Mouse (Mus musculus): ENCODE results near the gene Mgmt. TPM values are rescaled to one million over a fixed set of nuclear protein-coding genes. Genes with fewer than 3 reads are reported as not detected.

Mgmt gene
- polyA plus RNA-seq, 1 experiment from 2014 or later = 2.6 TPM

- Histone ChIP-seq H3K36me3 (no peaks in the 10 kb centered on the region), H3K27ac (replicated peaks) (no peak overlapping the region)
Measured at GRCm38 (mm10) chr7:136943886-136944285, 49.5 kb downstream of the Mgmt start.

GRCm38 (mm10) chr7:136945697-136946096 lies 51.3 kb downstream of the Mgmt start:
- no peak for ATAC-seq (ENCODE audit: low FRiP score, low read depth)
- 79% methylated on average over 10 of the region's 10 CpGs for WGBS
- H3K9ac ChIP-seq (replicated peaks) = no peak overlapping the region

More at GRCm38 (mm10) chr7:136943886-136944285, 49.5 kb downstream of the Mgmt start:
- 86% methylated on average over 5 of the region's 5 CpGs for WGBS
- no peaks in the 10 kb centered on the region for H3K9me3 ChIP-seq
- H3K9ac ChIP-seq (replicated peaks) = no peak overlapping the region
- ATAC-seq (ENCODE audit: low FRiP score, low read depth) = no peak
- peaks cover 10% of the 10 kb centered on the region for H3K27me3 ChIP-seq
- peaks cover 5% of the 10 kb centered on the region; the same call in 1 of the 2 replicates for H3K4me1 ChIP-seq
- H3K4me2 ChIP-seq (replicated peaks) = no peak overlapping the region
- H3K4me3 ChIP-seq = no peak overlapping the region

GRCm38 (mm10) chr7:136946131-136946530 lies 51.7 kb downstream of the Mgmt start:
- peaks cover 31% of the 10 kb centered on the region for H3K27me3 ChIP-seq
- no peak overlapping the region for H3K9ac ChIP-seq (replicated peaks)
- ATAC-seq (ENCODE audit: low FRiP score, low read depth) = no peak
- 87% methylated on average over 9 of the region's 9 CpGs for WGBS
- H3K9me3 ChIP-seq = no peaks in the 10 kb centered on the region
- H3K27ac ChIP-seq (replicated peaks) = no peak overlapping the region
- H3K4me3 ChIP-seq = no peak overlapping the region
- H3K36me3 ChIP-seq = no peaks in the 10 kb centered on the region
- H3K4me2 ChIP-seq (replicated peaks) = no peak overlapping the region
- peaks cover 5% of the 10 kb centered on the region; the same call in 1 of the 2 replicates for H3K4me1 ChIP-seq

More at GRCm38 (mm10) chr7:136945697-136946096, 51.3 kb downstream of the Mgmt start:
- H3K9me3 ChIP-seq = no peaks in the 10 kb centered on the region
- H3K4me2 ChIP-seq (replicated peaks) = no peak overlapping the region
- peaks cover 28% of the 10 kb centered on the region for H3K27me3 ChIP-seq
- H3K27ac ChIP-seq (replicated peaks) = no peak overlapping the region
- H3K4me3 ChIP-seq = no peak overlapping the region
- H3K4me1 ChIP-seq = peaks cover 5% of the 10 kb centered on the region; the same call in 1 of the 2 replicates
- H3K36me3 ChIP-seq = no peaks in the 10 kb centered on the region

DNA sequence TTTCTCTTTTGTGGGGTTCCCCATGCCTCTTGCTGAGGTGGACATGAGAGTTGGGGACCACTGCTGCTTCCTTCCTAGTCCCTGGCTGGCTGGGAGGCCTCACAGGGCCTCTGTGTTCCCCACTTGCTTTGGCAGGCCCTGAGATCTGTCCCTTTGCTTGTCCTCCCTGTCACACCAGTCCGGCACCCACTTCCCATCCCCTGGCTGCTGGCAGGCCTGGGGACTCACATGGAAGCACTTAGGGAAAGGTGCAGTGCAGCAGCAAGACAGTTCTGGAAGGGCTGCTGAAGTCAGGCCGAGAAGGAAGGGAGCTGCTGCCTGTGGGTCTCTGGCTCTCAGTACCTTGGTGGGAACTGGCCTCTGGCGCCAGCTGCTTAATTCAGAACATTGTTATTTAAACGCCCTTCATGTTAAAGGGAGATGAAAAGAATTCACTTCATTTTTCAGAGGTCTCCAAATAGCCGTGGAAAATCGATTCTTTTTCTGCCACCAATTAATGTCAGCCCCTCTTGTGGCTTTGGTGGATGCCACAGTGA lies 53.9 kb downstream of the Mgmt start:
- Histone ChIP-seq H3K9me3 (no peaks in the 10 kb centered on the region), H3K27ac (replicated peaks) (no peak overlapping the region), H3K27me3 (peaks cover 41% of the 10 kb centered on the region), H3K9ac (replicated peaks) (no peak overlapping the region), H3K4me1 (peaks cover 8% of the 10 kb centered on the region; the same call in 1 of the 2 replicates), H3K4me2 (replicated peaks) (no peak overlapping the region), H3K4me3 (no peak overlapping the region), H3K36me3 (no peaks in the 10 kb centered on the region)
- ATAC-seq (ENCODE audit: low FRiP score, low read depth) = no peak
- WGBS = 38% methylated on average over 6 of the region's 6 CpGs

DNA sequence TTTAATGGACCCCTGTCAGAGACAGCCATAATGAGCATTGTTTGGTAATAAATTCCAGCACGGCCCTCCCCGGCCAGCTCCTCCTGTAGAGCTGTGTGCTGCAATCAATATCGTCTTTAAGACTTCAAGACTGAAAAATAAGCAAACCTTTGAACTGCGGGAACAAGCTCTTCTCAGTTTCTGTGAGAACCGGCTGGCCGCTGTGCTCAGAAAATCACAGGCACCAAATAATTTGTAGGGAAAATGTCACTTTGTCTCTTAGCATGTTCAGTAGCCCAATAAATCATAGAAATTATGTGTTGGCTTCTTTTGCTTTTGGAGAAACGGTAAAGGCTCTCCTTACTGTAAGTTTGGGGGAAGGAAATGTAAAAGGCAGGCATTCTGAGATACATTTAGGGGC lies 58.2 kb downstream of the Mgmt start:
- Histone ChIP-seq H3K4me2 (replicated peaks) (no peak overlapping the region), H3K27ac (replicated peaks) (no peak overlapping the region; the same call in 1 of the 2 replicates), H3K9me3 (no peaks in the 10 kb centered on the region), H3K36me3 (no peaks in the 10 kb centered on the region), H3K27me3 (peaks cover 31% of the 10 kb centered on the region), H3K9ac (replicated peaks) (no peak overlapping the region), H3K4me1 (peaks cover 15% of the 10 kb centered on the region), H3K4me3 (no peak overlapping the region)
- no peak for ATAC-seq (ENCODE audit: low FRiP score, low read depth)
- 54% methylated on average over 7 of the region's 7 CpGs for WGBS

DNA sequence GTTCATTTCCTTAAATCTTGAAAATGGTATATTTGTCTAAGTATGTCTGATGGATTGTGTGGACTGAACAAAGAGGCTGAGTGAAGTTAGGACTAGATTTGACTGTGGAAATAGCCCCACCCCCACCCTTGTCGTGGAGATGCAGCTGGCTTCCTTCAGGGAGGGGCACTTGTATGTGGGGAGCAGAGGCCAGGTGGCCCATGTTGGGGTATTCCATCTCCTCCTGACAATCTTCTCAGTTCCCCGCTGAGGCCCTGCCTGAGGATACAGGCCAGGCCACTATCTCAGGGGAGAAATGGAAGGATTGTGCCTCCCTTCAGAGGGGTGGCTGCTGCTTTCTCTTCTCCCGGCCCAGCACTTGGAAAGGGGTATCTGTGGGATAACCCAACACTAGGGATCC lies 58.8 kb downstream of the Mgmt start:
- no peak overlapping the region for H3K9ac ChIP-seq (replicated peaks)
- no peak for ATAC-seq (ENCODE audit: low FRiP score, low read depth)
- no peak overlapping the region for H3K4me3 ChIP-seq
- peaks cover 31% of the 10 kb centered on the region for H3K27me3 ChIP-seq
- 27% methylated on average over 3 of the region's 3 CpGs for whole genome bisulfite sequencing
- H3K9me3 ChIP-seq = no peaks in the 10 kb centered on the region
- H3K4me1 ChIP-seq = peaks cover 12% of the 10 kb centered on the region
- no peak overlapping the region for H3K4me2 ChIP-seq (replicated peaks)
- no peak overlapping the region; the same call in 1 of the 2 replicates for H3K27ac ChIP-seq (replicated peaks)
- no peaks in the 10 kb centered on the region for H3K36me3 ChIP-seq

DNA sequence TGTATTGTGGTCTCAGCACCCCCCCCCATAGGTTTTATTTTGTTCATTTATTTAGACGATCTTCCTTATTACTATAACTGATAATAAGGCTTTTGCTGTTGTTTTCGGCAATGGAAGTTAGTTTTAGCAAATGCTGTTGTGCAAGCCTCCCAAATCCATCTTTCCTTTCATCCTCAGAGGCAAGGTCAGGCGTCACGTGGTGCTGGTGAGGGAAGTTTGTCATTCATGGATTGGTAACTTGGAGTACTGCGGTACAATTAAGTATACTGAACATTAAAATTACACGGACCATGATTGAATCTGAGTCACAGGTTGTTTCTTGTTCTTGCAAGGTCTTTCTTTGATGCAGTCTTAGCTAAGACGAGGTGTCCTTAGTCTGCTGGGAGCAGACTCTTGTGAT lies 77.9 kb downstream of the Mgmt start:
- Histone ChIP-seq H3K9me3 (no peaks in the 10 kb centered on the region), H3K4me3 (no peak overlapping the region), H3K36me3 (no peaks in the 10 kb centered on the region), H3K9ac (replicated peaks) (no peak overlapping the region), H3K27me3 (no peaks in the 10 kb centered on the region), H3K4me1 (no peaks in the 10 kb centered on the region), H3K27ac (replicated peaks) (no peak overlapping the region), H3K4me2 (replicated peaks) (no peak overlapping the region)
- 93% methylated on average over 7 of the region's 7 CpGs for WGBS
- no peak for ATAC-seq (ENCODE audit: low FRiP score, low read depth)

DNA sequence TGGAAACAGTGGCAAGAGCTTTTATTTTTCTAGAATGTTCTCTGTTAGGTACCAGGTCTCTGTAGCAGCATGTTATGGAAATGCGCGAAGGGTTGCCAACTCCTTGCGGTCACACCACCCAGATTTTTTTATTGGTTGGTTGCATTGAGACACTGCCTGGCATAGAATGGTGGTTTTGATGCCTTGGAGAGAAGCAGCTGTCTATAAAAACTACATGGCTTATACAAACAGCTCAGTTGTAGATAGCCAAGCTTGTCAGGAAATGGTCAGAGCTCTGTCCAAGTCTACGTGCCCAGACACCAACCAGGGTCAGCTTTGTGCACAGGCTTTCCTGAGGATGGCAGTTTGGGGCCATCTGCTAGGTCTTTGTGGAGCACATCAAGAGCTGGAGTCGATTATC lies 80.6 kb downstream of the Mgmt start:
- no peaks in the 10 kb centered on the region for H3K9me3 ChIP-seq
- H3K4me2 ChIP-seq (replicated peaks) = no peak overlapping the region
- 94% methylated on average over 5 of the region's 5 CpGs for WGBS
- H3K9ac ChIP-seq (replicated peaks) = no peak overlapping the region
- no peak overlapping the region for H3K4me3 ChIP-seq
- no peaks in the 10 kb centered on the region for H3K4me1 ChIP-seq
- H3K36me3 ChIP-seq = no peaks in the 10 kb centered on the region
- no peaks in the 10 kb centered on the region for H3K27me3 ChIP-seq
- ATAC-seq (ENCODE audit: low FRiP score, low read depth) = no peak
- no peak overlapping the region for H3K27ac ChIP-seq (replicated peaks)

GRCm38 (mm10) chr7:136997456-136997855 lies 103.0 kb downstream of the Mgmt start:
- no peaks in the 10 kb centered on the region for H3K9me3 ChIP-seq
- 90% methylated on average over 15 of the region's 15 CpGs for WGBS

DNA sequence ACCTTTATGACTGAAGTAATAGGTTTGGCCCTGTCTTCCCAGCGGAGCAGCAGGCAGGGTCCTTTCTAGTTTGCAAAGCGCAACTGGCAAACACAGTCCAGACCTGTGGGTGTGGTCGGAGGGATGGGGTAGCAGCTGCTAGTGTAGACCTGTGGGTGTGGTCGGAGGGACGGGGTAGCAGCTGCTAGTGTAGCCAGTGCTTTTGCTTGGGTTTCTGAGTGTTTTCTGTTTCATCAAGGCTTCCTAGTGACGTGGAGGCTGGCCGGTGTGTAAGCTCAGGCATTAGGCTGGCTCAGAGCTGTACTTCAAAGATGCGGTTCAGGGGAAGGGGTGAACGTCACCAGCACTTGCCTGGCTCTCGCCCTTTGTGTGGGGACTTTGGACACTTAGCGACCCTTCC lies 106.3 kb downstream of the Mgmt start:
- Histone ChIP-seq H3K9me3 (no peaks in the 10 kb centered on the region), H3K4me3 (no peak overlapping the region), H3K4me1 (peaks cover 15% of the 10 kb centered on the region), H3K9ac (replicated peaks) (no peak overlapping the region), H3K27ac (replicated peaks) (no peak overlapping the region), H3K36me3 (no peaks in the 10 kb centered on the region), H3K27me3 (0 out of 2 replicates have a peak, but pooled peaks cover 3% of the 10 kb centered on the region), H3K4me2 (replicated peaks) (no peak overlapping the region)
- no peak for ATAC-seq (ENCODE audit: low FRiP score, low read depth)
- WGBS = 50% methylated on average over 11 of the region's 11 CpGs

More at GRCm38 (mm10) chr7:136997456-136997855, 103.0 kb downstream of the Mgmt start:
- Histone ChIP-seq H3K4me3 (no peak overlapping the region), H3K27ac (replicated peaks) (no peak overlapping the region), H3K4me2 (replicated peaks) (no peak overlapping the region), H3K36me3 (no peaks in the 10 kb centered on the region), H3K9ac (replicated peaks) (no peak overlapping the region), H3K27me3 (0 out of 2 replicates have a peak, but pooled peaks cover 3% of the 10 kb centered on the region), H3K4me1 (peaks cover 7% of the 10 kb centered on the region; the same call in 1 of the 2 replicates)
- ATAC-seq (ENCODE audit: low FRiP score, low read depth) = no peak

GRCm38 (mm10) chr7:137001215-137001614 lies 106.8 kb downstream of the Mgmt start:
- 64% methylated on average over 15 of the region's 15 CpGs for WGBS
- H3K4me1 ChIP-seq = peaks cover 15% of the 10 kb centered on the region
- H3K27ac ChIP-seq (replicated peaks) = no peak overlapping the region
- no peak overlapping the region for H3K4me3 ChIP-seq
- H3K9ac ChIP-seq (replicated peaks) = no peak overlapping the region
- no peaks in the 10 kb centered on the region for H3K9me3 ChIP-seq
- ATAC-seq (ENCODE audit: low FRiP score, low read depth) = no peak
- H3K4me2 ChIP-seq (replicated peaks) = no peak overlapping the region
- 0 out of 2 replicates have a peak, but pooled peaks cover 3% of the 10 kb centered on the region for H3K27me3 ChIP-seq
- no peaks in the 10 kb centered on the region for H3K36me3 ChIP-seq

- no peak overlapping the region for H3K9ac ChIP-seq (replicated peaks)
- H3K27me3 ChIP-seq = 0 out of 2 replicates have a peak, but pooled peaks cover 3% of the 10 kb centered on the region
- ATAC-seq (ENCODE audit: low FRiP score, low read depth) = no peak
- H3K27ac ChIP-seq (replicated peaks) = no peak overlapping the region
- 62% methylated on average over 5 of the region's 5 CpGs for WGBS
- H3K4me3 ChIP-seq = no peak overlapping the region
- H3K36me3 ChIP-seq = no peaks in the 10 kb centered on the region
- H3K9me3 ChIP-seq = no peaks in the 10 kb centered on the region
- H3K4me1 ChIP-seq = peaks cover 15% of the 10 kb centered on the region
- H3K4me2 ChIP-seq (replicated peaks) = no peak overlapping the region
Measured at GRCm38 (mm10) chr7:137001783-137002182, 107.4 kb downstream of the Mgmt start.

- WGBS = 52% methylated on average over 3 of the region's 3 CpGs
- Histone ChIP-seq H3K27me3 (no peaks in the 10 kb centered on the region), H3K4me3 (no peak overlapping the region), H3K9me3 (no peaks in the 10 kb centered on the region), H3K9ac (replicated peaks) (no peak overlapping the region), H3K4me2 (replicated peaks) (no peak overlapping the region), H3K27ac (replicated peaks) (no peak overlapping the region), H3K36me3 (no peaks in the 10 kb centered on the region), H3K4me1 (peaks cover 15% of the 10 kb centered on the region)
- ATAC-seq (ENCODE audit: low FRiP score, low read depth) = no peak
Measured at GRCm38 (mm10) chr7:137002431-137002830, 108.0 kb downstream of the Mgmt start.

All from midbrain, embryonic 12.5 days (tissue).